ENCODE assay signal across 16 mouse cellular contexts in genomic region chr1:72364661-72365060, GRCm38 (mm10). TPM values are rescaled to one million over a fixed set of nuclear protein-coding genes. Genes with fewer than 3 reads are reported as not detected.
A peak's percentile ranks its signal among the peaks of the same experiment; 100 is the strongest.
DNase-seq lines count a peak whose midpoint lies in the region; ATAC-seq lines count a peak whose summit lies in the region.
"Had no signal": no experiment of that assay in that cellular context is flagged by ENCODE, and none has a peak within 500 bp of the region (broad histone marks: within the 10 kb centered on the region; RNA-seq: fewer than 3 reads in every experiment).

No protein-coding gene starts in this region.

- no peak overlapping the region for H3K4me3 ChIP-seq in lung, embryonic 15.5 days
- H3K4me3 ChIP-seq in heart, embryonic 14.5 days (ENCODE audit: control insufficient read depth in 1 of 2, insufficient read depth in 1 of 2, low read depth in 1 of 2, low read length in 2 of 2), result no peak overlapping the region
- H3K4me3 ChIP-seq: gastrocnemius, adult 2 months; liver, embryonic 13.5 days had no signal

- H3K9ac ChIP-seq in lung, embryonic 15.5 days, result no peak overlapping the region
- H3K9ac ChIP-seq in heart, embryonic 14.5 days (ENCODE audit: low read length), result no peak overlapping the region
- H3K9ac ChIP-seq: liver, embryonic 13.5 days had no signal

- intact Hi-C loops in gastrocnemius, postnatal 36 days (cut with DNase I), result no loop called here

- 0 out of 2 replicates have a peak overlapping the region, but pooled peaks have one; percentile 43 for H3K27ac ChIP-seq in lung, embryonic 15.5 days
- H3K27ac ChIP-seq in heart, embryonic 14.5 days (replicated peaks in 1 of 2; ENCODE audit: control insufficient read depth in 1 of 2, insufficient read depth in 1 of 2, low read depth in 2 of 2, low read length in 2 of 2), result peak overlapping the region; percentile 19 to 71
- H3K27ac ChIP-seq: gastrocnemius, adult 2 months; liver, embryonic 13.5 days had no signal

- H3K4me1 ChIP-seq in lung, embryonic 15.5 days, result no peaks in the 10 kb centered on the region
- H3K4me1 ChIP-seq in heart, embryonic 14.5 days (ENCODE audit: control insufficient read depth in 2 of 2, insufficient read depth in 2 of 2, low read length in 2 of 2), result peaks cover 2 to 15% of the 10 kb centered on the region in 2 experiments; a peak in 3 of 4 replicates
- H3K4me1 ChIP-seq: liver, embryonic 13.5 days had no signal

- DNase-seq in gastrocnemius, adult 18-20 months (ENCODE audit: low spot score), result peak; percentile 1
- no peak for DNase-seq in gastrocnemius, postnatal 36 days
- no peak for DNase-seq in lung, postnatal 4 days
- DNase-seq in R1 (ENCODE audit: low read depth, low spot score), result peak; percentile 81
- no peak for DNase-seq in testis, postnatal 14 days (ENCODE audit: low spot score)
- DNase-seq in c-Kit-positive CD71-positive TER-119-positive erythroid progenitor cells, embryonic 14.5 days (ENCODE audit: low spot score), result no peak
- DNase-seq: cerebellum, adult 11-12 months; embryo, embryonic 11 days; gastrocnemius, adult 2 months; kidney, adult 8-10 months; kidney, postnatal 4 days; liver, embryonic 13.5 days had no signal

- H3K27me3 ChIP-seq in lung, embryonic 15.5 days, result no peaks in the 10 kb centered on the region
- H3K27me3 ChIP-seq in heart, embryonic 14.5 days (ENCODE audit: control insufficient read depth, insufficient read depth, low read length), result no peaks in the 10 kb centered on the region
- H3K27me3 ChIP-seq: liver, embryonic 13.5 days had no signal

- 79% methylated on average over 8 of the region's 8 CpGs for WGBS in lung, embryonic 15.5 days
- WGBS in heart, embryonic 14.5 days, result 32% methylated on average over 8 of the region's 8 CpGs

- no peak overlapping the region for H3K4me2 ChIP-seq in lung, embryonic 15.5 days
- H3K4me2 ChIP-seq in heart, embryonic 14.5 days (ENCODE audit: low read length), result peak overlapping the region; percentile 36; the same call in 1 of the 2 replicates
- H3K4me2 ChIP-seq: liver, embryonic 13.5 days had no signal

- no peaks in the 10 kb centered on the region for H3K9me3 ChIP-seq in lung, embryonic 15.5 days
- H3K9me3 ChIP-seq in heart, embryonic 14.5 days (ENCODE audit: control insufficient read depth, low read length), result no peaks in the 10 kb centered on the region
- H3K9me3 ChIP-seq: liver, embryonic 13.5 days had no signal

- H3K36me3 ChIP-seq in lung, embryonic 15.5 days, result no peaks in the 10 kb centered on the region
- no peaks in the 10 kb centered on the region for H3K36me3 ChIP-seq in heart, embryonic 14.5 days (ENCODE audit: control insufficient read depth, insufficient read depth, low read length)

- ATAC-seq in lung, embryonic 15.5 days (ENCODE audit: borderline replicate concordance, extremely low read depth, low FRiP score, low TSS enrichment), result peak; percentile 8; the same call in 1 of the 2 replicates
- no peak for ATAC-seq in heart, embryonic 14.5 days (ENCODE audit: insufficient number of reproducible peaks, insufficient read depth, low FRiP score, low read depth)
- ATAC-seq: activated CD4-positive, CD25-positive, alpha-beta regulatory T cell, adult 4 months; hindbrain, embryonic 16.5 days had no signal

RNA-seq across cellular contexts. Expression of gene Xrcc5, which starts 57.4 kb away (rescaled TPM):
- total RNA-seq in gastrocnemius, adult 18-20 months (2021), result 10 to 100 TPM; 22.2 to 24.5 TPM
- 10 to 100 TPM; 15.4 to 19.8 TPM for total RNA-seq in gastrocnemius, postnatal 36 days (2021)
- 35.4 and 36.0 TPM in 2 replicates for polyA plus RNA-seq in lung, embryonic 15.5 days (2015; fragmentation: Nextera tagmentation; extraction: Ambion mirVana)
- 17.0 and 18.6 TPM in 2 replicates for polyA plus RNA-seq in heart, embryonic 14.5 days (2014; fragmentation: Nextera tagmentation; extraction: Ambion mirVana)

Comparison
In these comparisons a context has a peak if more than half of its experiments do, and no peak if none do; other contexts are left out.
1. DNase-seq: peak in gastrocnemius, adult 18-20 months (single experiment) and R1 (single experiment); none in gastrocnemius, postnatal 36 days (0 of 2), lung, postnatal 4 days (0 of 2), testis, postnatal 14 days (single experiment) and c-Kit-positive CD71-positive TER-119-positive erythroid progenitor cells, embryonic 14.5 days (single experiment).